Comparison of ENCODE assay signal across 9 mouse cellular contexts in the genomic region with DNA sequence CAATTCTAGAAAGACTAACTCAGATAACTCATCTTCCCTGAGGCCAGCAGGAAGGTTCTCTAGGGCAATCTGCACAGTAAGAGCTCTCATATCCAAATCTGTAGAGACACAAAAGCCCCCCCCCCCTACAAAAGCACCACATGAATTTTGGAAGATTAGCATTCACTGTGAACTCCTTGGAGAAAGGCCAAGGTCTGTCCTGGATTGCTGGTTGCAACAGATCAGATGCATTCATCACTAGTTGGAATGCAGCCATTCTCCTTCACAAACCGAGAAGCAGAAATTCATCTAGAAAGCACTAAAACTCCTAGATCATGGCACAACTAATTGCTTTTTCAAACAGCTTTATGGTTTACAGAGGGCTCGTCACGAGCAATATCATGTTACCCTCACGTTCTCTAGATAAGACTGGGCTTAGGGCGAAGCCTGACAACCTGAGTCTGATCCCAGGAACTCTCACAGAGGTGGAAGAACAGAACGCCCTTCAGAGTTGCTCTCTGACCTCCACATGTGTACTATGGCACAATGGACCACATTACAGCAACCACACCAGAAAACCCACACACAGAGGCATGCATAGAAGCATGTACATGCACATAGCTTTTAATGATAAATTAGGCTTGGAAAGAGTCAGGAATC. TPM values are rescaled to one million over a fixed set of nuclear protein-coding genes. Genes with fewer than 3 reads are reported as not detected.
DNase-seq lines count a peak whose midpoint lies in the region; ATAC-seq and TF ChIP-seq lines count a peak whose summit lies in the region.
"Had no signal": no experiment of that assay in that cellular context is flagged by ENCODE, and none has a peak within 500 bp of the region (broad histone marks: within the 10 kb centered on the region; RNA-seq: fewer than 3 reads in every experiment).

No protein-coding gene starts in this region.

- no peaks in the 10 kb centered on the region for H3K27me3 ChIP-seq in forebrain, embryonic 16.5 days (replicated peaks; ENCODE audit: control insufficient read depth, insufficient read depth, low read length)
- H3K27me3 ChIP-seq in lung, postnatal 0 days (replicated peaks; ENCODE audit: insufficient read depth, low read length) = no peaks in the 10 kb centered on the region

- peak; percentile 21 for DNase-seq in gastrocnemius, adult 2 months
- DNase-seq in gastrocnemius, postnatal 10 days = no peak
- peak; percentile 11 for DNase-seq in ovary, postnatal 14 days (ENCODE audit: low spot score)
- DNase-seq in ovary, postnatal 10 days (ENCODE audit: low spot score) = no peak
- DNase-seq in lung, postnatal 0 days (ENCODE audit: low spot score) = peak; percentile 83
- no peak for DNase-seq in natural killer cell, adult 2 months (ENCODE audit: low spot score in 2 of 2)

- no peak overlapping the region for H3K4me3 ChIP-seq in gastrocnemius, adult 2 months
- no peak overlapping the region for H3K4me3 ChIP-seq in forebrain, embryonic 16.5 days (replicated peaks; ENCODE audit: low read length)
- no peak overlapping the region for H3K4me3 ChIP-seq in lung, postnatal 0 days (ENCODE audit: low read depth, low read length)
- H3K4me3 ChIP-seq: erythroblast, embryonic 14.5 days had no signal

- intact Hi-C loops in gastrocnemius, adult 2 months (cut with DNase I) = no loop called here

- ATAC-seq in forebrain, embryonic 16.5 days = peak; percentile 86
- peak; percentile 45 for ATAC-seq in lung, postnatal 0 days
- ATAC-seq in activated CD4-positive, CD25-positive, alpha-beta regulatory T cell, adult 4 months = no peak

- H3K9me3 ChIP-seq in forebrain, embryonic 16.5 days (ENCODE audit: control insufficient read depth, low read length) = no peaks in the 10 kb centered on the region
- H3K9me3 ChIP-seq in lung, postnatal 0 days (ENCODE audit: low read length) = no peaks in the 10 kb centered on the region

- peak overlapping the region; percentile 81 for H3K27ac ChIP-seq in gastrocnemius, adult 2 months
- peak overlapping the region; percentile 74 for H3K27ac ChIP-seq in forebrain, embryonic 16.5 days (ENCODE audit: low read length)
- peak overlapping the region; percentile 40; the same call in 1 of the 2 replicates for H3K27ac ChIP-seq in lung, postnatal 0 days (ENCODE audit: low read length)

- whole genome bisulfite sequencing in forebrain, embryonic 16.5 days = 22% methylated on average over 6 of the region's 6 CpGs
- 21% methylated on average over 6 of the region's 6 CpGs for WGBS in lung, postnatal 0 days

- H3K9ac ChIP-seq in forebrain, embryonic 16.5 days (replicated peaks; ENCODE audit: low read depth, low read length) = no peak overlapping the region
- H3K9ac ChIP-seq in lung, postnatal 0 days (replicated peaks; ENCODE audit: low read depth) = no peak overlapping the region

- H3K4me2 ChIP-seq in forebrain, embryonic 16.5 days (ENCODE audit: low read length) = no peak overlapping the region
- H3K4me2 ChIP-seq in lung, postnatal 0 days (replicated peaks; ENCODE audit: low read depth, low read length) = peak overlapping the region; percentile 19; the same call in 1 of the 2 replicates

- no peak for TF ChIP-seq EP300 in lung, postnatal 0 days (IDR thresholded peaks at IDR 0.05)

- no peaks in the 10 kb centered on the region for H3K36me3 ChIP-seq in forebrain, embryonic 16.5 days (ENCODE audit: control insufficient read depth, insufficient read depth)
- H3K36me3 ChIP-seq in lung, postnatal 0 days (ENCODE audit: insufficient read depth, low read length) = no peaks in the 10 kb centered on the region

- TF ChIP-seq CTCF in gastrocnemius, adult 2 months (IDR thresholded peaks at IDR 0.05) = no peak
- no peak for TF ChIP-seq CTCF in lung, postnatal 0 days (IDR thresholded peaks at IDR 0.05)

- H3K4me1 ChIP-seq in forebrain, embryonic 16.5 days (replicated peaks; ENCODE audit: control insufficient read depth, insufficient read depth, low read length) = peaks cover 14% of the 10 kb centered on the region
- peaks cover 12% of the 10 kb centered on the region; the same call in 1 of the 2 replicates for H3K4me1 ChIP-seq in lung, postnatal 0 days (ENCODE audit: insufficient read depth, low read depth, low read length)

RNA-seq across cellular contexts. Expression of a gene that starts 17.3 kb away (rescaled TPM):
- 10 to 100 TPM; 17.1 to 18.6 TPM for total RNA-seq in gastrocnemius, adult 2 months (2021)
- total RNA-seq in gastrocnemius, postnatal 10 days (2021) = 10 to 100 TPM; 19.3 to 22.7 TPM
- polyA plus RNA-seq in forebrain, embryonic 16.5 days (2015; fragmentation: Nextera tagmentation; extraction: Ambion mirVana) = 6.3 and 7.0 TPM in 2 replicates
- 8.2 TPM in 2 replicates for polyA plus RNA-seq in lung, postnatal 0 days (2015; fragmentation: Nextera tagmentation; extraction: Ambion mirVana)
- 10 to 100 TPM; 21.3 to 22.3 TPM for polyA plus RNA-seq in activated CD4-positive, CD25-positive, alpha-beta regulatory T cell, adult 4 months (2017; shearing (Covaris generic))

Comparison
In these comparisons a context has a peak if more than half of its experiments do, and no peak if none do; other contexts are left out.
1. DNase-seq: peak in gastrocnemius, adult 2 months (single experiment), ovary, postnatal 14 days (single experiment) and lung, postnatal 0 days (single experiment); none in gastrocnemius, postnatal 10 days (single experiment), ovary, postnatal 10 days (single experiment) and natural killer cell, adult 2 months (0 of 2).
2. Peak in every context shown above with its lines, with median percentiles within 50 percentile points of each other: H3K27ac ChIP-seq.